22 mouse cellular contexts compared by ENCODE assay signal in the genomic region with DNA sequence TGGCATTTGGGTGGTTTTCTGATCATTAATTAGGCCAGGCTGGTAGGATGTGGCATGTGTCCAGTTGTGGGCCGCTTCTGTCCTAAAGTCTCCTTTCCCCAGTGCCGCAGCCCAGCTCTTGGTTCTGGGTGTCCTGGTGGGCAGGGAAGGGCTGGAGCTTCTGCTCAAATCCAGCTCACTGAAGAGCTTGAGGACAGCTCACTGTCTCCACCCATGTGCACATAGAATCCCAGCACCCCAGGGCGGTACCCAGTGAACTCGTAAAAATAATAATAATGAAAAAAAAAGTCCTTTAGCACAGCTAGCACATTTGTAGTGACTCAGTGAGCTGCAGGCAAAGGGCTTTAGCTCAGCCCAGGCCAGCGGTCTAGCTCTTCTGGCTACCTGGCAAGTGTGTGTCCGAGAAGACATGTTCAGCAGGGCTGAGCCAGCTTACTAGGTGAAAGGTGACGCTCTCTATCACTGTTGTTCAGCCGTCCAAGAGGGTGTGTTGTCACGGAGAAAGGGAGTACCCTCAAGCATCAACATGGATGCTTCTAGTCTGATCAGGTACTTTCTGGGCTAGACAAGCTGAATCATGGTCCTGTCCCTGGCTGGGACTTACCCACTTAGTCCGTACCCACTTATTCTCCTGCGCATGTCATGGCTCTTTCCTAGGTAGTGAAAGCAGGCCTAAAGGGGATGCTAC. TPM values are rescaled to one million over a fixed set of nuclear protein-coding genes. Genes with fewer than 3 reads are reported as not detected.
A peak's percentile ranks its signal among the peaks of the same experiment; 100 is the strongest.
DNase-seq lines count a peak whose midpoint lies in the region; ATAC-seq lines count a peak whose summit lies in the region.
"Had no signal": no experiment of that assay in that cellular context is flagged by ENCODE, and none has a peak within 500 bp of the region (broad histone marks: within the 10 kb centered on the region; RNA-seq: fewer than 3 reads in every experiment).

No protein-coding gene starts in this region.

- H3K4me3 ChIP-seq in liver, embryonic 12.5 days = no peak overlapping the region
- H3K4me3 ChIP-seq: forebrain, embryonic 13.5 days; midbrain, embryonic 15.5 days had no signal

- peak; percentile 39 to 45 for DNase-seq in heart, adult 18-20 months
- no peak for DNase-seq in heart, adult 8-10 months (ENCODE audit: low spot score)
- peak; percentile 54 for DNase-seq in ZHBTc4 (ENCODE audit: low read depth, low spot score)
- peak; percentile 16 for DNase-seq in splenic B cell, adult 2 months (ENCODE audit: low read depth, low spot score)
- DNase-seq in adipocyte (ENCODE audit: low spot score) = no peak
- DNase-seq in adrenal gland, adult 8-10 months = no peak
- DNase-seq: adrenal gland, postnatal 36 days; cerebellum, adult 9-11 months; kidney, adult 8-10 months; spleen, adult 18-20 months; thymus, postnatal 14 days had no signal

- H3K36me3 ChIP-seq in liver, embryonic 12.5 days = peaks cover 63% of the 10 kb centered on the region
- H3K36me3 ChIP-seq in splenic B cell, adult 2 months (ENCODE audit: control insufficient read depth, insufficient read depth, low read length, poor library complexity, severe bottlenecking) = peaks cover 3% of the 10 kb centered on the region; the same call in 1 of the 2 replicates

- peak; percentile 87 for ATAC-seq in liver, embryonic 12.5 days
- ATAC-seq in megakaryocyte, adult 5-6 weeks (ENCODE audit: poor library complexity, severe bottlenecking) = no peak
- ATAC-seq: forebrain, embryonic 13.5 days; hindbrain, postnatal 0 days; lung, postnatal 0 days; midbrain, embryonic 15.5 days had no signal

- WGBS in liver, embryonic 12.5 days (ENCODE audit: insufficient replicate concordance) = 78% methylated on average over 11 of the region's 11 CpGs

- peak overlapping the region; percentile 83 for H3K27ac ChIP-seq in liver, embryonic 12.5 days
- H3K27ac ChIP-seq: forebrain, embryonic 13.5 days; hindbrain, postnatal 0 days; midbrain, embryonic 15.5 days had no signal

- H3K27me3 ChIP-seq in liver, embryonic 12.5 days (replicated peaks) = no peaks in the 10 kb centered on the region
- no peaks in the 10 kb centered on the region for H3K27me3 ChIP-seq in splenic B cell, adult 2 months (ENCODE audit: control insufficient read depth, insufficient read depth, low read length, poor library complexity, severe bottlenecking)
- H3K27me3 ChIP-seq: forebrain, embryonic 13.5 days; midbrain, embryonic 15.5 days had no signal

- H3K4me1 ChIP-seq in liver, embryonic 12.5 days = peaks cover 37% of the 10 kb centered on the region
- H3K4me1 ChIP-seq: forebrain, embryonic 13.5 days; midbrain, embryonic 15.5 days had no signal

- H3K4me2 ChIP-seq in liver, embryonic 12.5 days = peak overlapping the region; percentile 17
- H3K4me2 ChIP-seq: forebrain, embryonic 13.5 days; midbrain, embryonic 15.5 days had no signal

- no peaks in the 10 kb centered on the region for H3K9me3 ChIP-seq in liver, embryonic 12.5 days (replicated peaks)
- H3K9me3 ChIP-seq: forebrain, embryonic 13.5 days; midbrain, embryonic 15.5 days had no signal

- 0 out of 2 replicates have a peak overlapping the region, but pooled peaks have one; percentile 10 for H3K9ac ChIP-seq in liver, embryonic 12.5 days
- H3K9ac ChIP-seq: forebrain, embryonic 13.5 days; midbrain, embryonic 15.5 days had no signal

RNA-seq across cellular contexts. Expression of gene Nfatc3, which starts 11.6 kb away (rescaled TPM):
- total RNA-seq in heart, adult 18-20 months (2021) = 10 to 100 TPM; 17.4 to 20.5 TPM
- 10 to 100 TPM; 14.1 to 19.5 (median 18.0) TPM for total RNA-seq in heart, adult 8-10 months (2022)
- 5.0 and 5.8 TPM in 2 replicates for polyA plus RNA-seq in liver, embryonic 12.5 days (2016; fragmentation: Nextera tagmentation; extraction: Ambion mirVana)
- 104 and 108 TPM in 2 replicates for total RNA-seq in megakaryocyte, adult 5-6 weeks (2015)
- total RNA-seq in megakaryocyte, adult 5-6 weeks (2017) = 26.5 and 38.4 TPM in 2 replicates
- total RNA-seq in adrenal gland, adult 8-10 months (2022) = 10 to 100 TPM; 42.3 to 54.0 (median 43.6) TPM

RNA-seq across cellular contexts. Expression of gene Ddx28, which starts 35.3 kb away (rescaled TPM):
- total RNA-seq in heart, adult 18-20 months (2021) = 10 to 100 TPM; 11.2 to 12.1 TPM
- total RNA-seq in heart, adult 8-10 months (2022) = 10 to 100 TPM; 11.0 to 12.4 (median 11.2) TPM
- polyA plus RNA-seq in liver, embryonic 12.5 days (2016; fragmentation: Nextera tagmentation; extraction: Ambion mirVana) = 14.7 TPM in 2 replicates
- total RNA-seq in megakaryocyte, adult 5-6 weeks (2015) = 8.8 and 9.6 TPM in 2 replicates
- 13.7 and 13.9 TPM in 2 replicates for total RNA-seq in megakaryocyte, adult 5-6 weeks (2017)
- 10 to 100 TPM; 17.3 to 19.0 (median 17.9) TPM for total RNA-seq in adrenal gland, adult 8-10 months (2022)

RNA-seq across cellular contexts. Expression of gene Dpep2nb, which starts 41.2 kb away (rescaled TPM):
- not detected for total RNA-seq in heart, adult 18-20 months (2021)
- not detected for total RNA-seq in heart, adult 8-10 months (2022)
- not detected in 2 replicates for polyA plus RNA-seq in liver, embryonic 12.5 days (2016; fragmentation: Nextera tagmentation; extraction: Ambion mirVana)
- total RNA-seq in megakaryocyte, adult 5-6 weeks (2015) = 0.20 TPM in 1 of 2 replicates, not detected in the other
- not detected in 2 replicates for total RNA-seq in megakaryocyte, adult 5-6 weeks (2017)
- total RNA-seq in adrenal gland, adult 8-10 months (2022) = not detected
- total RNA-seq: granulocyte monocyte progenitor cell, adult 5-6 weeks; heart, postnatal 36 days; hindbrain, postnatal 0 days; left cerebral cortex, postnatal 14 days; megakaryocyte progenitor cell, adult 5-6 weeks had no signal
- polyA plus RNA-seq: forebrain, embryonic 13.5 days; hindbrain, postnatal 0 days; lung, postnatal 0 days; stomach, embryonic 16.5 days had no signal

RNA-seq across cellular contexts. Expression of gene Dus2, which starts 55.9 kb away (rescaled TPM):
- total RNA-seq in heart, adult 18-20 months (2021) = 10 to 100 TPM in 1 of 2 experiments, 1 to 10 TPM in 1; 8.3 to 10.1 TPM
- total RNA-seq in heart, adult 8-10 months (2022) = 10 to 100 TPM in 1 of 4 experiments, 1 to 10 TPM in 3; 8.5 to 10.9 (median 8.7) TPM
- 16.0 and 16.5 TPM in 2 replicates for polyA plus RNA-seq in liver, embryonic 12.5 days (2016; fragmentation: Nextera tagmentation; extraction: Ambion mirVana)
- total RNA-seq in megakaryocyte, adult 5-6 weeks (2015) = 3.8 and 4.3 TPM in 2 replicates
- 6.0 and 6.9 TPM in 2 replicates for total RNA-seq in megakaryocyte, adult 5-6 weeks (2017)
- total RNA-seq in adrenal gland, adult 8-10 months (2022) = 10 to 100 TPM; 16.1 to 26.6 (median 22.3) TPM

Comparison
In these comparisons a context has a peak if more than half of its experiments do, and no peak if none do; other contexts are left out.
1. DNase-seq: peak in heart, adult 18-20 months (2 of 2), ZHBTc4 (single experiment) and splenic B cell, adult 2 months (single experiment); none in heart, adult 8-10 months (single experiment), adipocyte (single experiment) and adrenal gland, adult 8-10 months (single experiment).